8 mouse cellular contexts compared by ENCODE assay signal in genomic region chr11:88553521-88554310, GRCm38 (mm10).
DNase-seq lines count a peak whose midpoint lies in the region; ATAC-seq lines count a peak whose summit lies in the region.

No protein-coding gene starts in this region.

- no peaks in the 10 kb centered on the region for H3K36me3 ChIP-seq in kidney, embryonic 15.5 days
- no peaks in the 10 kb centered on the region for H3K36me3 ChIP-seq in embryonic facial prominence, embryonic 11.5 days (replicated peaks; ENCODE audit: control insufficient read depth, insufficient read depth, low read depth, low read length)
- H3K36me3 ChIP-seq in intestine, embryonic 15.5 days = no peaks in the 10 kb centered on the region
- no peaks in the 10 kb centered on the region for H3K36me3 ChIP-seq in midbrain, embryonic 16.5 days (ENCODE audit: control insufficient read depth, insufficient read depth, low read length)

- 71% methylated on average over 11 of the region's 11 CpGs for WGBS in kidney, embryonic 15.5 days
- WGBS in embryonic facial prominence, embryonic 11.5 days = 64% methylated on average over 11 of the region's 11 CpGs
- WGBS in intestine, embryonic 15.5 days = 63% methylated on average over 11 of the region's 11 CpGs
- 64% methylated on average over 11 of the region's 11 CpGs for WGBS in midbrain, embryonic 16.5 days

- peak overlapping the region; percentile 97 for H3K27ac ChIP-seq in kidney, embryonic 15.5 days
- peak overlapping the region; percentile 43 for H3K27ac ChIP-seq in embryonic facial prominence, embryonic 11.5 days (replicated peaks; ENCODE audit: low read depth, low read length)
- peak overlapping the region; percentile 73 for H3K27ac ChIP-seq in intestine, embryonic 15.5 days
- peak overlapping the region; percentile 30; the same call in 1 of the 2 replicates for H3K27ac ChIP-seq in midbrain, embryonic 16.5 days (ENCODE audit: low read length)

- no peak overlapping the region for H3K4me3 ChIP-seq in kidney, embryonic 15.5 days (replicated peaks)
- no peak overlapping the region for H3K4me3 ChIP-seq in embryonic facial prominence, embryonic 11.5 days (ENCODE audit: low read depth, low read length)
- no peak overlapping the region for H3K4me3 ChIP-seq in intestine, embryonic 15.5 days (replicated peaks)
- H3K4me3 ChIP-seq in midbrain, embryonic 16.5 days (ENCODE audit: low read depth, low read length) = no peak overlapping the region

- no peak for DNase-seq in kidney, postnatal 36 days
- DNase-seq in embryonic facial prominence, embryonic 11.5 days (ENCODE audit: low spot score) = peak; percentile 42
- DNase-seq in ovary, adult 18-20 months (ENCODE audit: low spot score) = no peak
- DNase-seq in frontal cortex, postnatal 36 days (ENCODE audit: low spot score in 2 of 2) = no peak

- H3K4me2 ChIP-seq in kidney, embryonic 15.5 days = no peak overlapping the region
- no peak overlapping the region for H3K4me2 ChIP-seq in embryonic facial prominence, embryonic 11.5 days (ENCODE audit: low read depth, low read length)
- no peak overlapping the region for H3K4me2 ChIP-seq in intestine, embryonic 15.5 days (replicated peaks)
- no peak overlapping the region for H3K4me2 ChIP-seq in midbrain, embryonic 16.5 days (ENCODE audit: low read length)

- H3K9ac ChIP-seq in kidney, embryonic 15.5 days = 0 out of 2 replicates have a peak overlapping the region, but pooled peaks have one; percentile 19
- H3K9ac ChIP-seq in embryonic facial prominence, embryonic 11.5 days (replicated peaks; ENCODE audit: low read length) = no peak overlapping the region
- H3K9ac ChIP-seq in intestine, embryonic 15.5 days = no peak overlapping the region
- no peak overlapping the region for H3K9ac ChIP-seq in midbrain, embryonic 16.5 days (ENCODE audit: low read depth, low read length)

- no peaks in the 10 kb centered on the region for H3K27me3 ChIP-seq in kidney, embryonic 15.5 days
- H3K27me3 ChIP-seq in embryonic facial prominence, embryonic 11.5 days (ENCODE audit: control insufficient read depth, insufficient read depth, low read length) = no peaks in the 10 kb centered on the region
- H3K27me3 ChIP-seq in intestine, embryonic 15.5 days (replicated peaks) = no peaks in the 10 kb centered on the region
- no peaks in the 10 kb centered on the region for H3K27me3 ChIP-seq in midbrain, embryonic 16.5 days (ENCODE audit: control insufficient read depth, insufficient read depth, low read depth, low read length)

- peaks cover 96% of the 10 kb centered on the region for H3K4me1 ChIP-seq in kidney, embryonic 15.5 days
- peaks cover 43% of the 10 kb centered on the region for H3K4me1 ChIP-seq in embryonic facial prominence, embryonic 11.5 days (ENCODE audit: control insufficient read depth, insufficient read depth, low read length)
- H3K4me1 ChIP-seq in intestine, embryonic 15.5 days (replicated peaks) = peaks cover 72% of the 10 kb centered on the region
- peaks cover 53% of the 10 kb centered on the region for H3K4me1 ChIP-seq in midbrain, embryonic 16.5 days (ENCODE audit: control insufficient read depth, insufficient read depth, low read length)

- no peak for ATAC-seq in kidney, embryonic 15.5 days (replicated peaks; ENCODE audit: low FRiP score)
- ATAC-seq in embryonic facial prominence, embryonic 11.5 days (replicated peaks; ENCODE audit: insufficient number of reproducible peaks, low FRiP score, low TSS enrichment, low read depth) = no peak
- ATAC-seq in intestine, embryonic 15.5 days = peak; percentile 79
- ATAC-seq in midbrain, embryonic 16.5 days = no peak
- no peak for ATAC-seq in CD4-positive, CD25-positive, alpha-beta regulatory T cell, adult 4 months

- no peaks in the 10 kb centered on the region for H3K9me3 ChIP-seq in kidney, embryonic 15.5 days (replicated peaks)
- no peaks in the 10 kb centered on the region for H3K9me3 ChIP-seq in embryonic facial prominence, embryonic 11.5 days (replicated peaks; ENCODE audit: control insufficient read depth, low read length)
- H3K9me3 ChIP-seq in intestine, embryonic 15.5 days = no peaks in the 10 kb centered on the region
- H3K9me3 ChIP-seq in midbrain, embryonic 16.5 days (replicated peaks; ENCODE audit: control insufficient read depth, low read length, poor library complexity, severe bottlenecking) = no peaks in the 10 kb centered on the region

Comparison
In these comparisons a context has a peak if more than half of its experiments do, and no peak if none do; other contexts are left out.
1. H3K27ac ChIP-seq: peak in every context shown above with its lines; median percentile 97 in kidney, embryonic 15.5 days; 73 in intestine, embryonic 15.5 days; 43 in embryonic facial prominence, embryonic 11.5 days; 30 in midbrain, embryonic 16.5 days.